Mouse (Mus musculus) heart, adult 2 months (tissue): ENCODE measurements around the gene Med13l. TPM values are rescaled to one million over a fixed set of nuclear protein-coding genes. Genes with fewer than 3 reads are reported as not detected.

Experiments used
- DNase-seq, 2 experiments: peaks; one replicate each; pipeline ENCODE4 v3.0.0; 2021
- H3K27ac ChIP-seq: fragments of 200-600 bp; 2 replicates; pipeline ENCODE4 v1.8.1; 2022
- H3K27me3 ChIP-seq: fragments of 200-500 bp; 2 replicates; pipeline ENCODE4 v1.6.1; 2012; ENCODE audit warnings: mild to moderate bottlenecking, low read length, inconsistent platforms, mixed read lengths; ENCODE audit not compliant: control insufficient read depth, insufficient read depth
- H3K36me3 ChIP-seq: fragments of 200-500 bp; 2 replicates; pipeline ENCODE4 v1.6.1; 2012; ENCODE audit warnings: low read length, inconsistent platforms; ENCODE audit not compliant: control insufficient read depth, insufficient read depth
- H3K4me1 ChIP-seq: fragments of 200-500 bp; 2 replicates; pipeline ENCODE4 v1.6.1; 2011; ENCODE audit warnings: low read length; ENCODE audit not compliant: control insufficient read depth, insufficient read depth
- H3K4me3 ChIP-seq: fragments of 200-600 bp; 2 replicates; pipeline ENCODE4 v1.8.1; 2022
- H3K79me2 ChIP-seq: fragments of 200-500 bp; replicated peaks from 2 replicates; pipeline ENCODE4 v1.6.1; 2012; ENCODE audit warnings: mild to moderate bottlenecking, inconsistent platforms, low read length, moderate library complexity, mixed read lengths; ENCODE audit not compliant: control insufficient read depth, insufficient read depth
- H3K9ac ChIP-seq: fragments of 200-500 bp; 2 replicates; pipeline ENCODE4 v1.6.1; 2012; ENCODE audit warnings: low read depth, mild to moderate bottlenecking, control low read depth, inconsistent platforms, low read length, mixed read lengths
- CTCF ChIP-seq: fragments of 200-600 bp; IDR thresholded peaks from 2 replicates; pipeline ENCODE4 v1.8.1; 2022; ENCODE audit warnings: antibody characterized with exemption, mild to moderate bottlenecking, moderate library complexity
- EP300 ChIP-seq: fragments of 200-500 bp; IDR thresholded peaks from 2 replicates; pipeline ENCODE4 v1.6.1; 2011; ENCODE audit warnings: low read depth, low read length, control low read depth; ENCODE audit not compliant: insufficient read depth
- POLR2A ChIP-seq: fragments of 200-500 bp; IDR thresholded peaks from 2 replicates; pipeline ENCODE4 v1.6.1; 2011; ENCODE audit warnings: mild to moderate bottlenecking, low read depth, low read length, control low read depth; ENCODE audit not compliant: insufficient read depth
- WGBS: fragments of 180-500 bp; shearing (Covaris S2); methylation state at CpG from one replicate; pipeline ENCODE4 v1.1.7; 2018; 5-methylcytosine and 5-hydroxymethylcytosine counted together
- intact Hi-C: fragments of 180-260 bp; cut with DNase I; formaldehyde crosslinking; loops from one replicate; pipeline ENCODE4 v1.15.1; 2025
- polyA plus RNA-seq: library from polyadenylated mRNA; depleted of rRNA; stranded (reverse); fragments of >200 nt; gene quantifications from 2 replicates; pipeline ENCODE4 v1.2.3, GENCODE M21; 2012
- total RNA-seq, 2 experiments: library from RNA; stranded (reverse); gene quantifications; 2 replicates each; pipeline ENCODE4 v1.2.3; 2021

Med13l gene
- total and polyA plus RNA-seq, 3 experiments: 11.0 to 30.8 (median 29.9) TPM

DNA sequence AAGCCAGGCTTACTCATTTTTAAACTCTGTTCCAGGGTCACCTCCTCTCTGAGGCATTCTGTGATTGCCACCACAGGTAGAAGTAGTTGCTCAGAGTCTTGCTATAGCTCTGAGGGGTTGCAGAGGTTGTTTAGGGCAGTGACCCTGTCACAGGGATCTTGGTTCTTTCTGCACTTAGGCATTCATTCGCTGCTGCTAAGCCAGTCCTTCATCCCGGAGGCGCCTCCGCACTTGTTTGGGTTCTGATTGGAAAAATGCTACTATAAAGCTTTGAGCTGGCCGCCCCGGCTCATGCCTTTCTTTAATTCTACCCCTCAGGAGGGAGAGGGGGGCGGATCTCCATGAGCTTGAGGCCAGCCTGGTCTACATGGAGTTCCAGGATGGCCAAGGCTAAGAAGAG is 6.9 kb downstream of the Med13l start:
- H3K9ac ChIP-seq: no peak overlapping the region
- peaks cover 2% of the 10 kb centered on the region; the same call in 1 of the 2 replicates for H3K36me3 ChIP-seq
- 78% methylated on average over 7 of the region's 7 CpGs for WGBS
- H3K4me3 ChIP-seq: no peak overlapping the region
- peaks cover 30% of the 10 kb centered on the region for H3K4me1 ChIP-seq
- intact Hi-C loops: no loop called here
- H3K79me2 ChIP-seq: peaks cover 12% of the 10 kb centered on the region
- H3K27me3 ChIP-seq: no peaks in the 10 kb centered on the region
- no peak for DNase-seq
- TF ChIP-seq CTCF (no peak), POLR2A (no peak), EP300 (no peak)
- no peak overlapping the region for H3K27ac ChIP-seq

DNA sequence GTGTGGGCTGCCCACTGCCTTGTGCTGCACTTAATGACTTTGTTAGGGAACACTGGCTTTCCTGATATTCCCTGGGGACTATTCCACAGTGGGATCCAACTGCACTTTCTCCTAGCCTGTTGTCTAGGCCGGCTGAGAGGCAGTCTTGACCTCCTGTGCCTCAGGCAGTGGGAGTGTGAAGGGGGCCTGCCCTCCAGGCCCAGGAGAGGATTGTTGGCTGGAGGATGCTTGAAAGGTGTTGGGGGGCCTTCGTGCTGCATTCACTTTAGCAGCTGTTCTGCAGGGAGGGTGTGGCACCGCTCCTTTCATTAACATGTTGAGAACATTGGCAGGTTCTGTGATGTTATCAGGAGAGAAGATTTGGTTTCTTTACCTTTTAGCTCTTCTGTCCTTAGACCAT is 8.5 kb downstream of the Med13l start:
- intact Hi-C loops: no loop called here
- H3K36me3 ChIP-seq: peaks cover 2% of the 10 kb centered on the region; the same call in 1 of the 2 replicates
- DNase-seq: no peak
- no peaks in the 10 kb centered on the region for H3K27me3 ChIP-seq
- no peak overlapping the region for H3K4me3 ChIP-seq
- H3K79me2 ChIP-seq: peaks cover 12% of the 10 kb centered on the region
- no peak overlapping the region for H3K9ac ChIP-seq
- WGBS: 56% methylated on average over 3 of the region's 3 CpGs
- no peak overlapping the region for H3K27ac ChIP-seq
- TF ChIP-seq CTCF: no peak
- no peak for TF ChIP-seq POLR2A
- no peak for TF ChIP-seq EP300
- peaks cover 23% of the 10 kb centered on the region for H3K4me1 ChIP-seq

DNA sequence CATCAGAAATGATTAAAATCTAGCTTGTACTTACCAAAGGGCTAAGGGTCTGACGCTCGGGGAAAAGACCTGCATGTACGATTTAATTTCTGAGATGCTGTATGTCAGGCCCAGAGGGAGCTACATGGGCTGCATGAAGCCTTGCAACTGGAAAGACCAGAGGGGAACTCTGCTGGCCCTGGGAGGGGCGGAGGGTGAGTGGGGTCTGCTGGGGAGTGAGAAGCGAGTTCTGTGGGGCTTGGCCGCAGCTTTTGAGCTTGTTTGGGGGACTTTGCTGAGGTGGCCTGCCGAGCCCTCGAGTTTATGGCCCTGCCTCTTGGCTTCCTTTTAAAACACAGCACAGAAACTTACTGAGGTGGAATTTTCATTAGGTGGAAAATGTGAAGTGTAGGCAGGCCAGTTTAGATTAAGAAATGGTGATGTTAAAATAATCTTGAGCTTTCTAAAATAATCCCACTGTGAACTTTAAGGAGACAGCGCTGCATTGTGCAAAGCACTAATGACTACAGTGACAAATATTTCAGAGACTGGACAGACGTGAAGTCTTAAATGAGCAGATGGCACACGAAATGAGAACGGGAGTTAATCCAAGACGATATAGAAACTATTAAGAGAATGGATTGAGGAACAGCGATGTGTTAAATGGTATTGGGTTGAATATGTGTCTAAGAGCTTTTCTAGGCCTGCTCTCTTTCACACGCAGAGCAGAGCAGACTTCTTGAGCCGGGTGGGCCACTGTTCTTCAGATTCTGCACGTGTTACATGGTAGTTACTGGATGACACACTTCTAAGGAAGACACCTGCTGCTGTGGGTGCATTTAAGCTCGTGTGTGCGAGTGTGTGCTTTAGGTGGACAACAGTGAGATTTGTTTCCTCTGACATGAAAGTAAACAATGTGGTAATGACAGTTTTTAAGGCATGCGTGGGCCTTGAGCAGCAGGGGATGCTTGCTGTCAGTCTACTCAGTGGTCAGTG is 9.4 kb downstream of the Med13l start:
- peaks cover 14% of the 10 kb centered on the region for H3K79me2 ChIP-seq
- no peak for TF ChIP-seq CTCF
- H3K9ac ChIP-seq: no peak overlapping the region
- H3K36me3 ChIP-seq: no peaks in the 10 kb centered on the region; the same call in 1 of the 2 replicates
- no peak overlapping the region for H3K4me3 ChIP-seq
- no peak for DNase-seq
- intact Hi-C loops: no loop called here
- H3K4me1 ChIP-seq: peaks cover 26% of the 10 kb centered on the region
- 75% methylated on average over 20 of the region's 20 CpGs for WGBS
- H3K27ac ChIP-seq: no peak overlapping the region
- H3K27me3 ChIP-seq: no peaks in the 10 kb centered on the region

DNA sequence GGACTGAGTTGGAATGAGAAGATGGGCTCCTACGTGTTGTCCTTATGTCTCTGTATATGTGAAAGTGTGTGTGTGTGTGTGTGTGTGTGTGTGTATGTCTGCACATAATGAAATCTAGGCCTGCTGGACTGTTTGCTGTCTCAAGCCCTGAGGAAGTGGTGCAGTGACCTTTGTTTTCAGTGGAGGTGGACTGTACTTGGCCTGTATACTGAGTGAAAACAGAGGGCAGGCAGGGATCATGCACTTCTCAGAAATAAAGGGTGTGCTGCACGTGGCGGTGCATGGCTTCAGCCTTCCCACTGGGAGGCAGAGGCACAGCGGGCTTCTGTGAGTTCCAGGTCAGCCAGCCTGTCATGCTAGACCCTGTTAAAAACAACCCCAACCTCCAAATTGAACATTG is 11.0 kb downstream of the Med13l start:
- H3K9ac ChIP-seq: no peak overlapping the region
- peaks cover 12% of the 10 kb centered on the region for H3K79me2 ChIP-seq
- no peaks in the 10 kb centered on the region for H3K27me3 ChIP-seq
- H3K27ac ChIP-seq: no peak overlapping the region
- H3K36me3 ChIP-seq: no peaks in the 10 kb centered on the region; the same call in 1 of the 2 replicates
- no peak for TF ChIP-seq EP300
- TF ChIP-seq CTCF: 0 out of 2 replicates have a peak, but pooled peaks have one; percentile 8
- no peak for TF ChIP-seq POLR2A
- H3K4me1 ChIP-seq: peaks cover 27% of the 10 kb centered on the region
- WGBS: 46% methylated on average over 4 of the region's 4 CpGs
- H3K4me3 ChIP-seq: no peak overlapping the region
- intact Hi-C loops: no loop called here
- DNase-seq: no peak

DNA sequence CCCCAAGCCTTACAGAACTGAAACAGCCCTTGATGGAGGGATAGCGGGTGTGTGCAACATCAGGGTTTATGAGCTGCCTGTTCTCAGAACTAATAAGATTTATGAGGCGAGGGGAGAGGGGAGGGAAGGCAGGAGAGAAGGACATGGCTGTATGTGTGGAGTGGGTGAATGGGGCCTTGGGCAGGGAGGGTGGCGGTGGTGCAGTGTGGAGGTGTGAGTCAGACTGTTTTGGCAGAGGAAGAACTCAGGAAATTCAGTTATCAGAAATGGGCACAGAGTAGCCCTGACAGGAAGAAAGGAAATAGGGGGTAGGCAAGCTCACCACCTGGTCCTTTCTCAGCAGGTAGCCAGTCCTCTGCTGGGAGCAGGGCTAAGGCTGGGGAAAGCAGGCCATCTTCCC is 13.8 kb downstream of the Med13l start:
- H3K4me3 ChIP-seq: no peak overlapping the region
- no peaks in the 10 kb centered on the region for H3K27me3 ChIP-seq
- TF ChIP-seq POLR2A: no peak
- TF ChIP-seq EP300: no peak
- no peak for TF ChIP-seq CTCF
- H3K79me2 ChIP-seq: peaks cover 8% of the 10 kb centered on the region
- H3K4me1 ChIP-seq: peaks cover 17% of the 10 kb centered on the region
- no peak overlapping the region for H3K9ac ChIP-seq
- H3K27ac ChIP-seq: no peak overlapping the region
- 48% methylated on average over 3 of the region's 3 CpGs for WGBS
- H3K36me3 ChIP-seq: no peaks in the 10 kb centered on the region
- intact Hi-C loops: no loop called here
- DNase-seq: no peak

DNA sequence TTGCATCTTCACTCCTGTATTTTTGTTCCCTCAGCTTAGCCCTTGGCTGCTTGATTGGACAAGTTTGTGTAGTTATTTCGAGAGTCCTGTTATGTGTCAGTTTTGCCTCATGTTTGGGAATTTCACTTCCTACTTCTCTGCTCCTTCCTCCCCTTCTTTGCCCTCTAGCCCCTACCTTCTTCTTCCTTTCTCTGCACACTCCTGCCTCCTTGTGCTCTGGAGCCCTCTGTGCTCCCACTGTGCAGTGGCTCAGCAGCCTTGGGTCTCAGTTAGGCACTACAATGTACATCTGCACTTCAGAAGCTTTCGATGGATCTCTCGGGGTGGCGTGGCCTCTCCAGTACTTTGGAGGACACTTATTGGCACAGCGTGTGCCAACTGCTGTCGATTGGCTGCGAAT is 14.5 kb downstream of the Med13l start:
- intact Hi-C loops: no loop called here
- H3K27me3 ChIP-seq: no peaks in the 10 kb centered on the region
- H3K4me3 ChIP-seq: no peak overlapping the region
- no peak overlapping the region for H3K27ac ChIP-seq
- TF ChIP-seq EP300 (no peak), CTCF (no peak), POLR2A (no peak)
- peaks cover 17% of the 10 kb centered on the region for H3K4me1 ChIP-seq
- DNase-seq: no peak
- no peaks in the 10 kb centered on the region for H3K36me3 ChIP-seq
- 71% methylated on average over 7 of the region's 7 CpGs for WGBS
- peaks cover 9% of the 10 kb centered on the region for H3K79me2 ChIP-seq
- H3K9ac ChIP-seq: no peak overlapping the region
